Mouse (Mus musculus) liver, embryonic 14.5 days (tissue): Measurements from ENCODE around the gene Zfp275.

Experiments used
- CTCF ChIP-seq: IDR thresholded peaks from 2 replicates; pipeline ENCODE4 v1.5.1; 2016; ENCODE audit warnings: antibody characterized with exemption, low read depth, control low read depth
- EP300 ChIP-seq: IDR thresholded peaks from 2 replicates; pipeline ENCODE4 v1.6.1; 2016; ENCODE audit warnings: antibody characterized with exemption, low read depth

GRCm38 (mm10) chrX:73336740-73337139, 5.7 kb upstream of the Zfp275 start, which contains the start of gene Gm45015:
- TF ChIP-seq CTCF, result no peak
- no peak for TF ChIP-seq EP300
